Mouse (Mus musculus) thymus, adult 2 months (tissue): Measurements from ENCODE around the gene Fam69a.

ENCODE experiments used
- CTCF ChIP-seq: fragments of 200-500 bp; IDR thresholded peaks from 2 replicates; pipeline ENCODE4 v1.5.1; 2012; ENCODE audit warnings: mild to moderate bottlenecking, control low read depth, low read length, moderate library complexity, borderline replicate concordance; ENCODE audit not compliant: control insufficient read depth, poor library complexity, insufficient read depth; ENCODE audit errors: extremely low read depth
- POLR2A ChIP-seq: fragments of 200-500 bp; IDR thresholded peaks from 2 replicates; pipeline ENCODE4 v1.6.1; 2012; ENCODE audit warnings: mild to moderate bottlenecking, low read length, control low read depth, moderate library complexity; ENCODE audit not compliant: control insufficient read depth, poor library complexity, insufficient read depth; ENCODE audit errors: extremely low read depth

- no peak for TF ChIP-seq CTCF
- TF ChIP-seq POLR2A, result no peak
Observed at GRCm38 (mm10) chr5:108029968-108030367, 43.1 kb upstream of the Fam69a start.
